In the genomic region with DNA sequence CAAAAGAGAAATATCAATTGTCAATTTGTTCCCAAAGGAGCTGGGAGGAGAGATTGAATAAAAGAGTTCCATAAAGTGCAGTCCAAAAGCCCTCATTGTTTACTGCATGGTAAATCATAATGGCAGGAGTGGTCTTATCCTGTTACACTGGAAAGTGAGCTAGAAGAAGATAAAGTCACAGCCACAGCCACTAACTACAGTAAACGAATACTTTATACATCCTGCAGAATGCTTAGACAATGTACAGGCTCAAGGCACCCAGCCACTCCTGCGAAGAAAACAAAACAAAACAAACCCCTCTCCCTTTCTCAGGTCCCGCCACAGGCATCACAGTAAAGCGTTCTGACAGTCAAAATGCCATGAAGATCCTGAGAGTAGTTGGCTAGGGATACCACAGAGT, we compare ENCODE assay signal across 15 mouse cellular contexts.
"Had no signal": no experiment of that assay in that cellular context is flagged by ENCODE, and none has a peak within 500 bp of the region (broad histone marks: within the 10 kb centered on the region; RNA-seq: fewer than 3 reads in every experiment).

No protein-coding gene starts in this region.

- H3K9ac ChIP-seq: intestine, embryonic 15.5 days; kidney, embryonic 15.5 days; liver, embryonic 15.5 days had no signal

- H3K4me2 ChIP-seq: intestine, embryonic 15.5 days; kidney, embryonic 15.5 days; liver, embryonic 11.5 days; liver, embryonic 15.5 days; midbrain, embryonic 11.5 days had no signal

- H3K27ac ChIP-seq: intestine, embryonic 15.5 days; kidney, embryonic 15.5 days; limb, embryonic 10.5 days; liver, embryonic 15.5 days; macrophage had no signal

- H3K27me3 ChIP-seq: intestine, embryonic 15.5 days; kidney, embryonic 15.5 days; liver, embryonic 15.5 days had no signal

- H3K4me3 ChIP-seq: intestine, embryonic 15.5 days; kidney, embryonic 15.5 days; limb, embryonic 10.5 days; liver, embryonic 15.5 days; megakaryocyte, embryonic 14.5 days had no signal

- H3K9me3 ChIP-seq: intestine, embryonic 15.5 days; kidney, embryonic 15.5 days; limb, embryonic 10.5 days; liver, embryonic 15.5 days; megakaryocyte, embryonic 14.5 days had no signal

- H3K36me3 ChIP-seq: intestine, embryonic 15.5 days; kidney, embryonic 15.5 days; limb, embryonic 10.5 days; liver, embryonic 15.5 days had no signal

- ATAC-seq: intestine, embryonic 15.5 days had no signal

- DNase-seq: kidney, adult 18-20 months; kidney, postnatal 25 days; lung, adult 2 months; lung, postnatal 10 days; right cerebral cortex, postnatal 14 days; thymus, adult 2 months; thymus, postnatal 25 days had no signal

- H3K4me1 ChIP-seq: liver, embryonic 15.5 days; megakaryocyte, embryonic 14.5 days had no signal
